Mouse (Mus musculus) neutrophil, adult 83 days (primary cell): ENCODE measurements around the gene Gm14190. TPM values are rescaled to one million over a fixed set of nuclear protein-coding genes. Genes with fewer than 3 reads are reported as not detected.

Source experiments
- total RNA-seq, 2 experiments: library from RNA; stranded (reverse); gene quantifications; one replicate each; pipeline ENCODE4 v1.2.4; 2023

Gene Gm14190
- total RNA-seq: not detected

GRCm38 (mm10) chr11:99690463-99690862 is at the start of gene Gm14190:
Gene Gm14190 (minus strand): TSS chr11:99690740.

GRCm38 (mm10) chr11:99734190-99734589 is 43.6 kb upstream of the Gm14190 start, which contains the start of gene Gm14180:
Gene Gm14180 (minus strand): TSS chr11:99734290.

GRCm38 (mm10) chr11:99665860-99666259 is 24.7 kb downstream of the Gm14190 start, which contains the start of gene Krtap4-6:
Gene Krtap4-6 (minus strand): TSS chr11:99665960.

GRCm38 (mm10) chr11:99658467-99659010 is 32.0 kb downstream of the Gm14190 start, which contains the start of gene Gm11563:
Gene Gm11563 (minus strand): TSS chr11:99658960.

GRCm38 (mm10) chr11:99650136-99650535 is 40.4 kb downstream of the Gm14190 start, which contains the start of gene Gm11555:
Gene Gm11555 (minus strand): TSS chr11:99650236.

GRCm38 (mm10) chr11:99643635-99644139 is 46.9 kb downstream of the Gm14190 start, which contains the start of gene Krtap4-7:
Gene Krtap4-7 (minus strand): TSS chr11:99644089.

Other genes starting within 250 kb of the Gm14190 start
- gene Krt23, start 197.6 kb downstream of the Gm14190 start, total RNA-seq: not detected
- gene Krt39, start 169.4 kb downstream of the Gm14190 start, total RNA-seq: not detected
- gene Krt40, start 147.6 kb downstream of the Gm14190 start, total RNA-seq: not detected
- gene Krtap3-3, start 139.9 kb downstream of the Gm14190 start, total RNA-seq: not detected
- gene Krtap3-2, start 133.9 kb downstream of the Gm14190 start, total RNA-seq: not detected
- gene Gm11939, start 131.3 kb downstream of the Gm14190 start, total RNA-seq: not detected
- not detected for gene Krtap3-1, start 124.1 kb downstream of the Gm14190 start, total RNA-seq
- gene Krtap1-5, start 109.7 kb downstream of the Gm14190 start, total RNA-seq: not detected
- gene Krtap1-4, start 107.1 kb downstream of the Gm14190 start, total RNA-seq: not detected
- gene Krtap1-3, start 99.4 kb downstream of the Gm14190 start, total RNA-seq: not detected
- not detected for gene Krtap9-3, start 92.6 kb downstream of the Gm14190 start, total RNA-seq
- gene Gm11938, start 87.4 kb downstream of the Gm14190 start, total RNA-seq: not detected
- gene Gm11937, start 80.6 kb downstream of the Gm14190 start, total RNA-seq: not detected
- gene Krtap2-4, start 75.9 kb downstream of the Gm14190 start, total RNA-seq: not detected
- not detected for gene Gm11562, start 70.3 kb downstream of the Gm14190 start, total RNA-seq
- not detected for gene Krtap4-1, start 62.5 kb downstream of the Gm14190 start, total RNA-seq
- gene Krtap4-2, start 55.7 kb downstream of the Gm14190 start, total RNA-seq: not detected
- not detected for gene Krtap4-7, start 46.7 kb downstream of the Gm14190 start, total RNA-seq
- not detected for gene Gm11555, start 40.5 kb downstream of the Gm14190 start, total RNA-seq
- gene Gm11563, start 31.8 kb downstream of the Gm14190 start, total RNA-seq: not detected
- not detected for gene Krtap4-6, start 24.8 kb downstream of the Gm14190 start, total RNA-seq
- gene Gm14180, start 43.5 kb upstream of the Gm14190 start, total RNA-seq: not detected
- not detected for gene Gm11595, start 82.2 kb upstream of the Gm14190 start, total RNA-seq
- not detected for gene Krtap4-8, start 90.0 kb upstream of the Gm14190 start, total RNA-seq
- not detected for gene Krtap4-9, start 94.5 kb upstream of the Gm14190 start, total RNA-seq
- not detected for gene Gm11596, start 102.7 kb upstream of the Gm14190 start, total RNA-seq
- gene Gm11569, start 108.2 kb upstream of the Gm14190 start, total RNA-seq: not detected
- not detected for gene Gm11554, start 113.7 kb upstream of the Gm14190 start, total RNA-seq
- gene Krtap4-13, start 119.2 kb upstream of the Gm14190 start, total RNA-seq: not detected
- gene Gm11564, start 124.9 kb upstream of the Gm14190 start, total RNA-seq: not detected
- gene 2300003K06Rik, start 147.3 kb upstream of the Gm14190 start, total RNA-seq: not detected
- not detected for gene Krtap4-16, start 160.9 kb upstream of the Gm14190 start, total RNA-seq
- not detected for gene Gm11568, start 167.2 kb upstream of the Gm14190 start, total RNA-seq
- not detected for gene Gm11559, start 173.7 kb upstream of the Gm14190 start, total RNA-seq
- not detected for gene Krtap9-1, start 182.6 kb upstream of the Gm14190 start, total RNA-seq
- not detected for gene Gm11567, start 188.4 kb upstream of the Gm14190 start, total RNA-seq
- not detected for gene Krtap31-1, start 217.2 kb upstream of the Gm14190 start, total RNA-seq
- gene Gm11565, start 224.0 kb upstream of the Gm14190 start, total RNA-seq: not detected
- not detected for gene Krtap31-2, start 245.6 kb upstream of the Gm14190 start, total RNA-seq